Mouse (Mus musculus): ENCODE measurements around the gene Asphd1. TPM values are rescaled to one million over a fixed set of nuclear protein-coding genes. Genes with fewer than 3 reads are reported as not detected.

Gene Asphd1
- polyA plus RNA-seq, 1 experiment = not detected

DNA sequence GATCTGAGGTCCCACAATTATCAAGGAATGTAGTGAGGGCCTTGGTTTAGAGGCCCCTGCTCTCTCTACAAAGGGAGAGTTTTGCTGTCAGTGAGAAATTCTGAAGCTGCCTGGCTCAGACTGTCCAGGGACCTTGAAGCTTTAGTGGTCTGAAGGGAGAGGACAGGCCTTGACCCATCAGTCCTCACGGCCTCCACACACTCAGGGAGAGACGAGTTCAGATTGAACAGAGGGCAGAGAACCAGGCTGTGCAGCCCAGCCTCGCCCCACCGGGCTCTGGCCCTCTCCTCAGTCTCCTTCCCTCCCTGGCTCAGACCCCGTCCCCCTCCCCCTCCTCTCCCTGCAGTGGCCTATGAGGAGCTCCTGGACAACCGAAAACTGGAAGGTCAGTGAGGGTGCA is 18.0 kb upstream of the Asphd1 start:
- TF ChIP-seq CTCF (IDR thresholded peaks at IDR 0.05; ENCODE audit: extremely low read depth, insufficient read depth, insufficient read length, insufficient replicate concordance) (no peak), POLR2A (IDR thresholded peaks at IDR 0.05; ENCODE audit: low read depth, low read length) (no peak)
- H3K27me3 ChIP-seq (ENCODE audit: control insufficient read depth, insufficient read depth, low read length) = no peaks in the 10 kb centered on the region
- 84% methylated on average over 6 of the region's 6 CpGs for WGBS
- H3K4me1 ChIP-seq (ENCODE audit: control insufficient read depth, insufficient read depth, insufficient read length) = peaks cover 3% of the 10 kb centered on the region; the same call in 1 of the 2 replicates
- H3K27ac ChIP-seq (ENCODE audit: insufficient read depth, low read length) = no peak overlapping the region
- DNase-seq (ENCODE audit: low read depth in 1 of 2, low spot score in 2 of 2) = no peak
- H3K4me3 ChIP-seq (ENCODE audit: extremely low read depth, insufficient read depth, insufficient read length) = no peak overlapping the region
- no peaks in the 10 kb centered on the region for H3K36me3 ChIP-seq (ENCODE audit: control insufficient read depth, insufficient read depth, low read length)

DNA sequence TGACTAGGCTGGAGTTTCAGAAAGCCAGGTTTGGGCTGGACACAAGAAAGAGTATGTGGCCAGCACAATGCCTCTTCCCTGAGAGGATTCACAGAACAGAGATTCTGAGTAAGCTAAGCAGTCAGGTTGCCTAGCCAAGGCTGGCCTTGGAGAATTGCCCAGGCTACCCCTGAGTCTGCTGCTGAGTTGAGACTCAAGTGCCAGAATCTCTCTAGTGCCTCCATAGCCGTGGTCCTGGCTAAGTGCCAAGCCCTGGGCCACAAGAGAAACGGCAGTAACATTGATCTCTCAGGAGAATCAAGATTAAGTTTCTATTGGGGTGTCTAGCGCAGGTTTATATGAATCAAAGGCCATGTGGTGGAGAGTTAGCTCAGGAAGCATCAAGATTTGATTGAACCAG is 16.2 kb upstream of the Asphd1 start:
- WGBS = 24% methylated on average over 3 of the region's 3 CpGs
- H3K27ac ChIP-seq (ENCODE audit: insufficient read depth, low read length) = no peak overlapping the region
- peaks cover 3% of the 10 kb centered on the region; the same call in 1 of the 2 replicates for H3K4me1 ChIP-seq (ENCODE audit: control insufficient read depth, insufficient read depth, insufficient read length)
- TF ChIP-seq CTCF (IDR thresholded peaks at IDR 0.05; ENCODE audit: extremely low read depth, insufficient read depth, insufficient read length, insufficient replicate concordance) (no peak), POLR2A (IDR thresholded peaks at IDR 0.05; ENCODE audit: low read depth, low read length) (no peak)
- no peak overlapping the region for H3K4me3 ChIP-seq (ENCODE audit: extremely low read depth, insufficient read depth, insufficient read length)
- H3K36me3 ChIP-seq (ENCODE audit: control insufficient read depth, insufficient read depth, low read length) = no peaks in the 10 kb centered on the region
- H3K27me3 ChIP-seq (ENCODE audit: control insufficient read depth, insufficient read depth, low read length) = no peaks in the 10 kb centered on the region
- DNase-seq (ENCODE audit: low read depth in 1 of 2, low spot score in 2 of 2) = no peak

DNA sequence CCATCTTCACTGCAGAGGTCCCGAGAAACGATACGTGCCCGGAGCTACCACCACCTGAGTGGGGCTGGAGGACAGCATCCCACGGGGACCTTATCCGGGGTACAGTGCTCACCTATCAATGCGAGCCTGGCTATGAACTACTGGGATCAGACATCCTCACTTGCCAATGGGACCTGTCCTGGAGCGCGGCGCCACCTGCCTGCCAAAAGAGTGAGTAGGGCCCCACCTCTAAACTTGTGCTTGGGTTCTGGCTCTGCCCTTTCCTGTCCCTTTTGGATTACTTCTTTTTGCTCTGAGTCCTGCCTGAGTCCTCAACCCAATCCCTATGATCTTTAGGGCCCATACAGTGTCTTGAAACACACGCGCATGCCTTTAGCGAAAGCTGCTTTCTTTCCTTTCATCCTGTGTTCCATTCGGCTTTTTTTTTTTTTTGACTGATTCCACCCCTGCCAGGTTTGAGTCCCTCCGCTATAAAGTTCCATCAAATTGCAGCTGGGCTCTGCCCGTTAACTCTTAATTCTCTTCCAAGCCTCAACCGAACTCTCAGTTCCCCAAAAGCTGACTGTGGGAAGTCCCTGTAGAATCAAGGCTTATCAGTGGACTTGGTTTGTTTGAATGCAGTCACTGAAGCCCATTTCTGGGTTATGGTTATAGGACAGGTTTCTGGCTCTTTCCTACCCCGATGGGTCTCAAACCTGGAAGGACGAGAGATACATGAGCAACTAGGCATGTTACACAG is 14.3 kb upstream of the Asphd1 start:
- Histone ChIP-seq H3K36me3 (ENCODE audit: control insufficient read depth, insufficient read depth, low read length) (no peaks in the 10 kb centered on the region), H3K27me3 (ENCODE audit: control insufficient read depth, insufficient read depth, low read length) (no peaks in the 10 kb centered on the region), H3K4me1 (ENCODE audit: control insufficient read depth, insufficient read depth, insufficient read length) (peaks cover 3% of the 10 kb centered on the region; the same call in 1 of the 2 replicates), H3K4me3 (ENCODE audit: extremely low read depth, insufficient read depth, insufficient read length) (no peak overlapping the region), H3K27ac (ENCODE audit: insufficient read depth, low read length) (no peak overlapping the region)
- TF ChIP-seq POLR2A (IDR thresholded peaks at IDR 0.05; ENCODE audit: low read depth, low read length) (no peak), CTCF (IDR thresholded peaks at IDR 0.05; ENCODE audit: extremely low read depth, insufficient read depth, insufficient read length, insufficient replicate concordance) (peak; percentile 46; the same call in 1 of the 2 replicates)
- DNase-seq (ENCODE audit: low read depth in 1 of 2, low spot score in 2 of 2) = peak; percentile 15 to 25
- 35% methylated on average over 19 of the region's 19 CpGs for WGBS

DNA sequence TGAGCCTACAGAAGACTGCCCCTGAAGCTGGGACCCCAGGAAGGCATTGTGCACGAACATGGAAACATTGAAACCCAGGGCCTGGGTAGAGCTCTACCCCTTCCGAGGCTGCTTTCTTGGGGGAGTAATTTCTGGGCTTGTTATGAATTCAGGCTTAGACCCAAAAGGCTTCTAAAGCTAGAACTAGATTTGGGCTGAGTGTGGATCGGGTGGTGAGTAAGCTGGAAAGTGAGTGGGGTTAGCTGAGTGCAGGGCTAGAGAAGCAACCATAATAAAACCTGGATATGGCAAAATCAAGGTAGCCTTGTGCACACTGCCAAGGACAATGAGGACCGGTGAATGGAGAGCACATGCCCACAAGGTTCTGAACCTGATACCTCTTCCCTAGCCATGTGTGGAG is 12.6 kb upstream of the Asphd1 start:
- Histone ChIP-seq H3K4me3 (ENCODE audit: extremely low read depth, insufficient read depth, insufficient read length) (no peak overlapping the region), H3K27ac (ENCODE audit: insufficient read depth, low read length) (no peak overlapping the region), H3K27me3 (ENCODE audit: control insufficient read depth, insufficient read depth, low read length) (no peaks in the 10 kb centered on the region), H3K36me3 (ENCODE audit: control insufficient read depth, insufficient read depth, low read length) (no peaks in the 10 kb centered on the region), H3K4me1 (ENCODE audit: control insufficient read depth, insufficient read depth, insufficient read length) (peaks cover 3% of the 10 kb centered on the region; the same call in 1 of the 2 replicates)
- TF ChIP-seq POLR2A (IDR thresholded peaks at IDR 0.05; ENCODE audit: low read depth, low read length) = no peak
- no peak for TF ChIP-seq CTCF (IDR thresholded peaks at IDR 0.05; ENCODE audit: extremely low read depth, insufficient read depth, insufficient read length, insufficient replicate concordance)
- DNase-seq (ENCODE audit: low read depth in 1 of 2, low spot score in 2 of 2) = no peak
- WGBS = 92% methylated on average over 4 of the region's 4 CpGs

GRCm38 (mm10) chr7:126961095-126961494 is 11.7 kb upstream of the Asphd1 start:
- no peaks in the 10 kb centered on the region for H3K27me3 ChIP-seq (ENCODE audit: control insufficient read depth, insufficient read depth, low read length)
- no peak overlapping the region for H3K4me3 ChIP-seq (ENCODE audit: extremely low read depth, insufficient read depth, insufficient read length)
- H3K27ac ChIP-seq (ENCODE audit: insufficient read depth, low read length) = no peak overlapping the region
- no peaks in the 10 kb centered on the region for H3K36me3 ChIP-seq (ENCODE audit: control insufficient read depth, insufficient read depth, low read length)
- WGBS = 95% methylated on average over 5 of the region's 5 CpGs
- no peak for DNase-seq (ENCODE audit: low read depth in 1 of 2, low spot score in 2 of 2)
- H3K4me1 ChIP-seq (ENCODE audit: control insufficient read depth, insufficient read depth, insufficient read length) = peaks cover 3% of the 10 kb centered on the region; the same call in 1 of the 2 replicates
- TF ChIP-seq CTCF (IDR thresholded peaks at IDR 0.05; ENCODE audit: extremely low read depth, insufficient read depth, insufficient read length, insufficient replicate concordance) (no peak), POLR2A (IDR thresholded peaks at IDR 0.05; ENCODE audit: low read depth, low read length) (no peak)

DNA sequence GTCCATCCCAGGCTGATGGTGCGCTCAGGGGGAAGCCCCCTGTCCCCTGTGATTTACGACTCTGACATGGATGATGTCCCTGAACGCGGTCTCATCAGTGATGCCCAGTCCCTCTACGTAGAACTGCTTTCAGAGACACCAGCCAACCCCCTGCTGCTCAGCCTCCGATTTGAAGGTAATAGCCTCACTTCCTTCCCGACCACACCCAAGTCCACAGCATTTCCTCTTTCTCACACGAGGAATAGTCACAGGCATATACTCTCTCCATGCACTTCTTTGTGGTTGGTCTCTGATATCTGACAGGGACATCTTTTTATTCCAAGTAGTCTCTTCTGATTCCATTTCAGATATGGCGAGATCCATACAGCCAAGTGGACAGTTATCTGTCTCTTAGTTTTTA is 10.4 kb upstream of the Asphd1 start:
- Histone ChIP-seq H3K27me3 (ENCODE audit: control insufficient read depth, insufficient read depth, low read length) (no peaks in the 10 kb centered on the region), H3K4me3 (ENCODE audit: extremely low read depth, insufficient read depth, insufficient read length) (no peak overlapping the region), H3K27ac (ENCODE audit: insufficient read depth, low read length) (no peak overlapping the region), H3K36me3 (ENCODE audit: control insufficient read depth, insufficient read depth, low read length) (no peaks in the 10 kb centered on the region), H3K4me1 (ENCODE audit: control insufficient read depth, insufficient read depth, insufficient read length) (peaks cover 3% of the 10 kb centered on the region; the same call in 1 of the 2 replicates)
- 36% methylated on average over 9 of the region's 9 CpGs for WGBS
- TF ChIP-seq CTCF (IDR thresholded peaks at IDR 0.05; ENCODE audit: extremely low read depth, insufficient read depth, insufficient read length, insufficient replicate concordance) = no peak
- TF ChIP-seq POLR2A (IDR thresholded peaks at IDR 0.05; ENCODE audit: low read depth, low read length) = no peak
- DNase-seq (ENCODE audit: low read depth in 1 of 2, low spot score in 2 of 2) = no peak

GRCm38 (mm10) chr7:126955125-126955524 is 5.7 kb upstream of the Asphd1 start:
- Histone ChIP-seq H3K4me1 (ENCODE audit: control insufficient read depth, insufficient read depth, insufficient read length) (no peaks in the 10 kb centered on the region), H3K4me3 (ENCODE audit: extremely low read depth, insufficient read depth, insufficient read length) (no peak overlapping the region), H3K27ac (ENCODE audit: insufficient read depth, low read length) (no peak overlapping the region), H3K36me3 (ENCODE audit: control insufficient read depth, insufficient read depth, low read length) (no peaks in the 10 kb centered on the region), H3K27me3 (ENCODE audit: control insufficient read depth, insufficient read depth, low read length) (peaks cover 7% of the 10 kb centered on the region; the same call in 1 of the 2 replicates)
- 33% methylated on average over 3 of the region's 3 CpGs for WGBS
- TF ChIP-seq CTCF (IDR thresholded peaks at IDR 0.05; ENCODE audit: extremely low read depth, insufficient read depth, insufficient read length, insufficient replicate concordance) (no peak), POLR2A (IDR thresholded peaks at IDR 0.05; ENCODE audit: low read depth, low read length) (no peak)
- DNase-seq (ENCODE audit: low read depth in 1 of 2, low spot score in 2 of 2) = no peak
